Mouse (Mus musculus): Measurements from ENCODE around the gene Ak1. TPM values are rescaled to one million over a fixed set of nuclear protein-coding genes. Genes with fewer than 3 reads are reported as not detected.

Gene Ak1
- polyA plus RNA-seq, 1 experiment = 154 TPM

DNA sequence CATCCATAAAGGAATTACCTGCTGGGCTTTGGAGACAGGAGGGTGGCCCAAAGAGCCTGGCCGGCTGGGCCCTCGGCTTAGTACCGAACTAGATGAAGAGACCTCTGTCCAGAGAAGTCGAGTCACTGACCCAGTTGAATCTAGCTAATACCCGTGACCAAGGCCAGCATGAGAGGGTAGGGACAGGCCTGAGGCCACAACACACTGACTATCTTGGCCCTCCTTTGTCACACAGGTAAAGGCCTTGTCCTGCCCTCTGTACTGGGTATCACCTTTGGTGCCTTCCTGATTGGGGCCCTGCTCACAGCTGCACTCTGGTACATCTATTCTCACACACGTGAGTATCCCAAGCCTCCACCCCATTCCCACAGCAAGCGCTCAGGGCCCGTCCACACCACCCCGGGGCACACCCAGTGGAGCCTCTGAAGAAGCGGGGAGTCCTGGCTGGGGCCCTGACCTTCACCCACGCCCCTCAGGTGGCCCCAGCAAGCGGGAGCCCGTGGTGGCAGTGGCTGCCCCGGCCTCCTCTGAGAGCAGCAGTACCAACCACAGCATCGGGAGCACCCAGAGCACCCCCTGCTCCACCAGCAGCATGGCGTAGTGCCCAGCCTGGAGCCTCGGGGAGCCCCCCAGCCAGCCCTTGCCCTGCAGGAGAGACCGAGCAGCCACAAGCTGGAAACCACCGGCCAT is 59.5 kb downstream of the Ak1 start:
- no peak for DNase-seq (ENCODE audit: extremely low spot score in 1 of 2, low spot score in 1 of 2)

DNA sequence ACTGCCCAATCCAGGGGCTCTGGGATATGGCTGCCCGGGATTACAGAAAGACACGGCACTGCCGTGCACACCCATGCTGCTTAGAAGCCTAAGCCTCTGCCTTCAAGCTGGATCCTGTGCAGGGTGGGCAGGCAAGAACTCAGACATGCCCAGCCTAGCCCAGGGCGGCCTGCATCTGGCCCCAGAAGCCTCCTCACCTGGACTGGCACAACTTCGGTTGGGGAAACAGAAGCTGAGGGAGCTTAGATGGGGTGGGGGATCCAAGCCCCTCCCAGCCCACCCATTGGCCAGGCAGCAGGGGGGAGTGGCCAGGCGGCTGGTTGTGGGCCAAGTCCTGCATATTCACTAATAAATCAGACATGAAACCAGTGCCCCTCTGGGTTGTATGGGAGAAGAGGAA is 60.2 kb downstream of the Ak1 start:
- DNase-seq (ENCODE audit: extremely low spot score in 1 of 2, low spot score in 1 of 2) = no peak

- DNase-seq (ENCODE audit: extremely low spot score in 1 of 2, low spot score in 1 of 2) = no peak
These were observed 61.3 kb downstream of the Ak1 start for GRCm38 (mm10) chr2:32682721-32683417.

GRCm38 (mm10) chr2:32683701-32684100 is 62.1 kb downstream of the Ak1 start:
- DNase-seq (ENCODE audit: extremely low spot score in 1 of 2, low spot score in 1 of 2) = no peak

Other genes with a start within 250 kb of the Ak1 start
- gene 1110008P14Rik, start 239.8 kb upstream of the Ak1 start, polyA plus RNA-seq (2012; rRNA removed) = 396 and 571 TPM in 2 replicates
- 0.18 and 0.80 TPM in 2 replicates for gene Lcn2, start 233.5 kb upstream of the Ak1 start, polyA plus RNA-seq (2012; rRNA removed)
- gene Ptges2, start 225.9 kb upstream of the Ak1 start, polyA plus RNA-seq (2012; rRNA removed) = 53.2 and 59.4 TPM in 2 replicates
- gene Naif1, start 171.3 kb upstream of the Ak1 start, polyA plus RNA-seq (2012; rRNA removed) = 3.1 and 3.2 TPM in 2 replicates
- gene Slc25a25, start 170.3 kb upstream of the Ak1 start, polyA plus RNA-seq (2012; rRNA removed) = 44.3 and 49.9 TPM in 2 replicates
- 34.3 and 41.8 TPM in 2 replicates for gene Fam102a, start 86.4 kb upstream of the Ak1 start, polyA plus RNA-seq (2012; rRNA removed)
- 145 and 160 TPM in 2 replicates for gene Dpm2, start 50.9 kb upstream of the Ak1 start, polyA plus RNA-seq (2012; rRNA removed)
- 22.7 and 23.6 TPM in 2 replicates for gene Pip5kl1, start 47.0 kb upstream of the Ak1 start, polyA plus RNA-seq (2012; rRNA removed)
- gene 9430097D07Rik, start 46.1 kb upstream of the Ak1 start, polyA plus RNA-seq (2012; rRNA removed) = 0.38 and 0.46 TPM in 2 replicates
- gene St6galnac4, start 34.7 kb upstream of the Ak1 start, polyA plus RNA-seq (2012; rRNA removed) = 32.4 and 34.4 TPM in 2 replicates
- gene St6galnac6, start 22.0 kb upstream of the Ak1 start, polyA plus RNA-seq (2012; rRNA removed) = 98.8 and 112 TPM in 2 replicates
- gene Eng, start 24.8 kb downstream of the Ak1 start, polyA plus RNA-seq (2012; rRNA removed) = 34.7 and 37.7 TPM in 2 replicates
- gene Fpgs, start 82.4 kb downstream of the Ak1 start, polyA plus RNA-seq (2012; rRNA removed) = 16.8 and 24.8 TPM in 2 replicates
- 250 and 268 TPM in 2 replicates for gene Cdk9, start 91.3 kb downstream of the Ak1 start, polyA plus RNA-seq (2012; rRNA removed)
- 28.1 and 28.6 TPM in 2 replicates for gene Sh2d3c, start 99.3 kb downstream of the Ak1 start, polyA plus RNA-seq (2012; rRNA removed)
- gene 6330409D20Rik, start 119.3 kb downstream of the Ak1 start, polyA plus RNA-seq (2012; rRNA removed) = 3.2 and 3.5 TPM in 2 replicates
- gene Tor2a, start 135.5 kb downstream of the Ak1 start, polyA plus RNA-seq (2012; rRNA removed) = 60.0 and 69.0 TPM in 2 replicates
- 1.7 and 1.9 TPM in 2 replicates for gene Ttc16, start 153.9 kb downstream of the Ak1 start, polyA plus RNA-seq (2012; rRNA removed)
- gene Ptrh1, start 154.0 kb downstream of the Ak1 start, polyA plus RNA-seq (2012; rRNA removed) = 7.9 and 8.9 TPM in 2 replicates
- 1.8 and 4.8 TPM in 2 replicates for gene Cfap157, start 162.7 kb downstream of the Ak1 start, polyA plus RNA-seq (2012; rRNA removed)
- 666 and 673 TPM in 2 replicates for gene Stxbp1, start 225.5 kb downstream of the Ak1 start, polyA plus RNA-seq (2012; rRNA removed)